ENCODE assay signal across 20 mouse cellular contexts in the genomic region with DNA sequence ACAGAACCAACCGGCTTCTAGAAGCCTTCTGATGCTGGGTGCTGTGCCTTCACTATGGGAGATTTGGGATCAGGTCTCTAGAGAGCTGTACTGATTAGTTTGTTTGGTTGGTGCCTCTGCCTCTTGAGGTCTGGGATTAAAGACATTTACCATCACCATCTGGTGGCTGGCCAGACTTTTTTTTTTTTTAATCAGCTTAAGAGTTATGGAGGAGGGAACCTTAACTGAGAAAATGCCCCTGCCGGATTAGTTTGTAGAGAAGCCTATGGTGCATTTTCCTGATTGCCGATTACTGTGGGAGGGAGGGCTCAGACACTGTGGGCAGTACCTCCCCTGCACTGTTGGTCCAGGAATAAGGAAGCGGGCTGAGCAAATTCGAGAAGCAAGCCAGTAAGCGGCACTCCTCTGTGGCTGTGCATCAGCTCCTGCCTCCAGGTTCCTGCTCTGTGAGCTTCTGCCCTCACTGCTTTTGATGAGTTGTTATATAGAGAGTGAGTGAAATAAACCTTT. TPM values are rescaled to one million over a fixed set of nuclear protein-coding genes. Genes with fewer than 3 reads are reported as not detected.
DNase-seq lines count a peak whose midpoint lies in the region; ATAC-seq and TF ChIP-seq lines count a peak whose summit lies in the region.
"Had no signal": no experiment of that assay in that cellular context is flagged by ENCODE, and none has a peak within 500 bp of the region (broad histone marks: within the 10 kb centered on the region; RNA-seq: fewer than 3 reads in every experiment).

No protein-coding gene starts in this region.

- H3K27me3 ChIP-seq in embryonic facial prominence, embryonic 14.5 days (replicated peaks; ENCODE audit: control insufficient read depth, insufficient read depth, low read length): no peaks in the 10 kb centered on the region
- H3K27me3 ChIP-seq in embryonic facial prominence, embryonic 10.5 days (replicated peaks; ENCODE audit: low read depth, poor library complexity, severe bottlenecking): no peaks in the 10 kb centered on the region
- no peaks in the 10 kb centered on the region for H3K27me3 ChIP-seq in limb, embryonic 10.5 days (ENCODE audit: low read depth, poor library complexity, severe bottlenecking)
- H3K27me3 ChIP-seq: embryonic facial prominence, embryonic 12.5 days; hindbrain, embryonic 13.5 days had no signal

- peaks cover 88% of the 10 kb centered on the region for H3K36me3 ChIP-seq in embryonic facial prominence, embryonic 14.5 days (ENCODE audit: control insufficient read depth, insufficient read depth, low read length)
- H3K36me3 ChIP-seq in embryonic facial prominence, embryonic 10.5 days (replicated peaks): peaks cover 99% of the 10 kb centered on the region
- H3K36me3 ChIP-seq in limb, embryonic 10.5 days: peaks cover 99% of the 10 kb centered on the region

- no peaks in the 10 kb centered on the region for H3K9me3 ChIP-seq in embryonic facial prominence, embryonic 14.5 days (ENCODE audit: control insufficient read depth, low read length)
- no peaks in the 10 kb centered on the region for H3K9me3 ChIP-seq in embryonic facial prominence, embryonic 10.5 days
- H3K9me3 ChIP-seq in limb, embryonic 10.5 days (replicated peaks): no peaks in the 10 kb centered on the region
- H3K9me3 ChIP-seq: embryonic facial prominence, embryonic 12.5 days; G1E; heart, embryonic 10.5 days; hindbrain, embryonic 13.5 days had no signal

- H3K4me1 ChIP-seq in embryonic facial prominence, embryonic 14.5 days (ENCODE audit: control insufficient read depth, insufficient read depth, low read length): no peaks in the 10 kb centered on the region
- no peaks in the 10 kb centered on the region for H3K4me1 ChIP-seq in embryonic facial prominence, embryonic 10.5 days
- no peaks in the 10 kb centered on the region for H3K4me1 ChIP-seq in limb, embryonic 10.5 days
- H3K4me1 ChIP-seq: embryonic facial prominence, embryonic 12.5 days; heart, embryonic 10.5 days; hindbrain, embryonic 13.5 days had no signal

- H3K9ac ChIP-seq in embryonic facial prominence, embryonic 14.5 days (ENCODE audit: low read depth, low read length): no peak overlapping the region
- H3K9ac ChIP-seq: embryonic facial prominence, embryonic 12.5 days; hindbrain, embryonic 13.5 days had no signal

- no peak for TF ChIP-seq CTCF in layer of hippocampus, adult 2 months (conservative IDR thresholded peaks at IDR 0.05)

- H3K4me2 ChIP-seq in embryonic facial prominence, embryonic 14.5 days (ENCODE audit: low read depth, low read length): no peak overlapping the region
- H3K4me2 ChIP-seq: embryonic facial prominence, embryonic 12.5 days; hindbrain, embryonic 13.5 days had no signal

- peak; percentile 18 for DNase-seq in embryonic facial prominence, embryonic 14.5 days (ENCODE audit: low spot score)
- DNase-seq in embryonic facial prominence, embryonic 10.5 days (ENCODE audit: low spot score): no peak
- no peak for DNase-seq in layer of hippocampus, adult 2 months (ENCODE audit: low spot score in 2 of 2)
- DNase-seq in layer of hippocampus, postnatal 36 days: no peak
- peak; percentile 46 for DNase-seq in MN1 (ENCODE audit: low spot score)
- peak; percentile 88 for DNase-seq in retina, postnatal 1 day
- DNase-seq in limb, embryonic 10.5 days (ENCODE audit: low spot score): no peak
- DNase-seq: adrenal gland, postnatal 10 days; B cell, adult 2 months; cerebellum, adult 11-12 months; cerebellum, adult 9-11 months; embryo, embryonic 11 days; gastrocnemius, postnatal 10 days; heart, postnatal 4 days had no signal

- ATAC-seq in embryonic facial prominence, embryonic 14.5 days (ENCODE audit: low read depth): peak; percentile 57; the same call in 1 of the 2 replicates
- ATAC-seq: CD4-positive, CD25-positive, alpha-beta regulatory T cell, adult 4 months; forebrain, embryonic 14.5 days had no signal

- H3K4me3 ChIP-seq in embryonic facial prominence, embryonic 14.5 days (ENCODE audit: low read depth, low read length): no peak overlapping the region
- no peak overlapping the region for H3K4me3 ChIP-seq in embryonic facial prominence, embryonic 10.5 days
- H3K4me3 ChIP-seq in layer of hippocampus, adult 2 months: no peak overlapping the region
- H3K4me3 ChIP-seq in limb, embryonic 10.5 days: no peak overlapping the region
- H3K4me3 ChIP-seq: embryonic facial prominence, embryonic 12.5 days; heart, embryonic 10.5 days; hindbrain, embryonic 13.5 days had no signal

- 81% methylated on average over 6 of the region's 6 CpGs for WGBS in embryonic facial prominence, embryonic 14.5 days
- 89% methylated on average over 6 of the region's 6 CpGs for WGBS in embryonic facial prominence, embryonic 10.5 days
- 92% methylated on average over 6 of the region's 6 CpGs for WGBS in limb, embryonic 10.5 days

- no peak overlapping the region for H3K27ac ChIP-seq in embryonic facial prominence, embryonic 14.5 days (replicated peaks; ENCODE audit: low read depth, low read length)
- no peak overlapping the region for H3K27ac ChIP-seq in embryonic facial prominence, embryonic 10.5 days (replicated peaks)
- H3K27ac ChIP-seq in layer of hippocampus, adult 2 months: peak overlapping the region; percentile 40; the same call in 1 of the 2 replicates
- H3K27ac ChIP-seq in limb, embryonic 10.5 days: no peak overlapping the region
- H3K27ac ChIP-seq: embryonic facial prominence, embryonic 12.5 days; heart, embryonic 10.5 days; hindbrain, embryonic 13.5 days had no signal

RNA-seq across cellular contexts. Expression of gene Itgae, which starts 13.1 kb away (rescaled TPM):
- 0.20 and 0.21 TPM in 2 replicates for polyA plus RNA-seq in embryonic facial prominence, embryonic 14.5 days (2014; fragmentation: Nextera tagmentation; extraction: Ambion mirVana)
- 0.45 and 0.52 TPM in 2 replicates for polyA plus RNA-seq in embryonic facial prominence, embryonic 10.5 days (2016; fragmentation: Nextera tagmentation; extraction: Ambion mirVana)
- total RNA-seq in layer of hippocampus, adult 2 months (2021): under 1 TPM; 0.15 to 0.20 TPM
- total RNA-seq in layer of hippocampus, postnatal 36 days (2021): under 1 TPM; 0.15 to 0.18 TPM
- 0.48 and 0.58 TPM in 2 replicates for polyA plus RNA-seq in limb, embryonic 10.5 days (2016; fragmentation: Nextera tagmentation; extraction: Ambion mirVana)

RNA-seq across cellular contexts. Expression of gene Ncbp3, which starts 29.7 kb away (rescaled TPM):
- 9.2 and 9.5 TPM in 2 replicates for polyA plus RNA-seq in embryonic facial prominence, embryonic 14.5 days (2014; fragmentation: Nextera tagmentation; extraction: Ambion mirVana)
- 13.7 and 13.8 TPM in 2 replicates for polyA plus RNA-seq in embryonic facial prominence, embryonic 10.5 days (2016; fragmentation: Nextera tagmentation; extraction: Ambion mirVana)
- total RNA-seq in layer of hippocampus, adult 2 months (2021): 10 to 100 TPM; 10.6 to 11.8 TPM
- total RNA-seq in layer of hippocampus, postnatal 36 days (2021): 10 to 100 TPM; 10.3 to 10.9 TPM
- polyA plus RNA-seq in limb, embryonic 10.5 days (2016; fragmentation: Nextera tagmentation; extraction: Ambion mirVana): 13.5 and 14.7 TPM in 2 replicates

RNA-seq across cellular contexts. Expression of gene Camkk1, which starts 58.5 kb away (rescaled TPM):
- polyA plus RNA-seq in embryonic facial prominence, embryonic 14.5 days (2014; fragmentation: Nextera tagmentation; extraction: Ambion mirVana): 6.0 TPM in 2 replicates
- 5.6 and 6.9 TPM in 2 replicates for polyA plus RNA-seq in embryonic facial prominence, embryonic 10.5 days (2016; fragmentation: Nextera tagmentation; extraction: Ambion mirVana)
- total RNA-seq in layer of hippocampus, adult 2 months (2021): 100 to 1,000 TPM; 173 to 177 TPM
- total RNA-seq in layer of hippocampus, postnatal 36 days (2021): 100 to 1,000 TPM; 157 to 161 TPM
- 3.6 and 6.3 TPM in 2 replicates for polyA plus RNA-seq in limb, embryonic 10.5 days (2016; fragmentation: Nextera tagmentation; extraction: Ambion mirVana)

Comparison
In these comparisons a context has a peak if more than half of its experiments do, and no peak if none do; other contexts are left out.
1. DNase-seq: peak in embryonic facial prominence, embryonic 14.5 days (single experiment), MN1 (single experiment) and retina, postnatal 1 day (single experiment); none in embryonic facial prominence, embryonic 10.5 days (single experiment), layer of hippocampus, adult 2 months (0 of 2), layer of hippocampus, postnatal 36 days (0 of 2) and limb, embryonic 10.5 days (single experiment).